Mouse (Mus musculus): Measurements from ENCODE around the gene Gad1. TPM values are rescaled to one million over a fixed set of nuclear protein-coding genes. Genes with fewer than 3 reads are reported as not detected.
"Not testable (repeated sequence)": the region's sequence is repeated elsewhere in the genome, so short reads cannot be mapped to it uniquely, and the experiment has no call there.

The Gad1 gene
- under 1 TPM in 2 of 3 experiments, not detected in 1; 0.25 to 0.35 TPM for polyA plus RNA-seq (2017; shearing (Covaris generic))

- ATAC-seq = no peak
Measured at GRCm38 (mm10) chr2:70552772-70553171, at the start of gene Gad1. Gene Gad1, plus strand, starts transcription at chr2:70553072.

DNA sequence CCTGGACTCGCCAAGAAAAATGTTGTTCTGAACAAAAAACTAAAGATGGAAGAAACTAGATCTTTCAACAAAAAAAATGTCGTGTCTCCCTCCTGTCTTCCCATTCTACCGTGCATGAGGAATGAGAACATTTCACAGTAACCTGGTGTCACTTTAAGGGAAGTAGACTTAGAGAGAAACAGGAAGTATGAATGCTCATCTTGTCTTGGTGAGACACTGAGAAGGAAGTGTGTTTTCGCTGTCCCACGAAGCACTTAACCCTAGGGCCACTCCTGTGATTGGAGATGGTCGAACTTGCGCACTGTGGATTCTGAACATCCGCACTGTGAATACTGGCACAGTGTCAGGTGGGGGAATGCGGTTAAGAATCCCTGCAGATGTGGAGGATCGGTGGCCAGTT is 49.4 kb upstream of the Gad1 start:
- no peak for ATAC-seq

DNA sequence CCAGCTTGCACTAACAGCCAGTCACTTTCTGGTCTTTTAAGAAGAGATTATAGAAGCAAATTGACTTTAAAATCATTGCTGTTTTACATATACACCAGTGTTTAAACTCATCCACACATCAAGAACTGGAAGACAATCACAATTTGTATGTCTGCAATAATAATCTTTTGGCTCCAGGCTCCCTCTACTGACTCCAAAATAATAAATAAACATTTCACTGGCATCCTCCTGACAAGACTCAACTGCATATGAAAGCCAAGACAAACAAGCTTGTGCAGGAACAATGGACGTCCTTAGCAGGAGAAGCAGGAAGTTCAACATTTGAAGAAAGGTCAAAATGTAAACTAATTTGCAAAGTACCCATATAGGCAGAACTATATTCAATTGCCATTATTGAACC is 47.6 kb upstream of the Gad1 start:
- no peak for ATAC-seq

GRCm38 (mm10) chr2:70505896-70506295 is 47.0 kb upstream of the Gad1 start:
- no peak for ATAC-seq

- ATAC-seq = no peak
Measured at GRCm38 (mm10) chr2:70506372-70506771, 46.5 kb upstream of the Gad1 start.

- ATAC-seq = no peak
Measured at GRCm38 (mm10) chr2:70508496-70508895, 44.4 kb upstream of the Gad1 start, which contains the start of gene Erich2. Gene Erich2, plus strand, starts transcription at chr2:70508819.

DNA sequence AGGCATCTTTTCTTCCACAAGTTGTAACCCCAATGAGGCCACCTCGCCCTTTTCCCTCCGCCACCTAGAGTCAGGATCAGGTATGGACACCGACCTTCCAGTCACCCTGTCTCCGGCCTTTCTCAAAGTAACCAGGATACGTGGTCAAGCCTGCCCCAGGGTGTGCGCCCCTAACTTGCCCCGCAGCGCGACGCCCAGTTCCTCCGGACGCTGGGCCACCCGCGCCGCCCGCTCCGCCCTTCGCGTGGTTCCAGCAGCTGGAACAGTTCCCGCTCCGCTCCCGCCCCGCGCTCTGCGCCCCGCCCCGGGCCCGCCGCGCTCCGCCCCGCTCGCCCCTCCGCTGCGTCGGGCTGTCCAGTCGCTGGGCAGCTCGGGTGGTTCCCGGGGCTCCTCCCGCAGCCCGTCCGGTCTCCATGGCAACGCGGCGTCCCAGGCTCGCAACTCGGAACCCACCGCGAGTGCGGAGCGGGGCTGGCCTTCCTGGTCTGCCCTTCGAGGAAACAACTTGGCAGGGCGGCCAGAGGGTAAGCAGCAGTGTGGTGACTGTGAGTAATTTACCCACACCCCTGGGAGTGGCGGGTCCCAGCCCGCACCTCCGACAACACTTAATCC is 43.7 kb upstream of the Gad1 start:
- ATAC-seq = no peak

GRCm38 (mm10) chr2:70538283-70538682 is 14.6 kb upstream of the Gad1 start:
- not testable (repeated sequence) for ATAC-seq

DNA sequence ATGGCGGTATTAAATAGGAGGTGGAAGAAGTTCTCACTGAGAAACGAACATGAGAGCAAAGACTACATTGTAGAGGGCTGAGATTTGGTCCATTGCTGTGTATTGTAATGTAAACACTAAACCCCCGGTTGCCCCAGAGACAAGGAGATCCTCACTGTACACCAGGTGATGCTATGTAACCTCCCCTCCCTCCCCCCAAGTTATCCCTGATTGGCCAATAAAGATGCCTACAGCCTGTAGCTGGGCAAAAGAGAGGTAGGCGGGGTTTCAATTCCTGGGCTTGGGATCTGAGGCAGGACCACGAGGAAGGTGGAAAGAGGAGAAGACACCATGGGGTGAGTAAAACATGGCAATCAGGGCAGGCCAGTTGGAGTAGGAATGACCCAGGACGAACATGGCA is 2.2 kb upstream of the Gad1 start:
- ATAC-seq = no peak

DNA sequence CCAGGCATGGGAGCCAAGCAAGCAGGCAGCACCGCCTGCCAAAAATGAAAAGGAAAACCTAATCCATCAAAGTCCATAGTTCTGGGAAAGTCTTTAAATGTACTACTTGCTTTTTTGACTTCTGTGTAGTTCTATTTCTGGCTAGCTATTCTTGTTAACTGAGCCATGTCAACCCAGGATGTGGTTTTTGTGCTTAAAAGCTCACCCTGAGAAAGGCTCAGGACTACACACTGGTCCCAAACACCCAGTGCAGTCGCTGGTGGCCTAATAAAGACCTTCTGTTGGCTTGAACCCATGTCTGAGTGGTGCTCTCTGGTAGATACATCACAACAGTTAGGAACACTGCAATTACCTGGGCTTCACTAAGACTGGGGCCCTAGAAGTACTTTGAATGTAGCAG is 1.4 kb upstream of the Gad1 start:
- ATAC-seq = no peak

DNA sequence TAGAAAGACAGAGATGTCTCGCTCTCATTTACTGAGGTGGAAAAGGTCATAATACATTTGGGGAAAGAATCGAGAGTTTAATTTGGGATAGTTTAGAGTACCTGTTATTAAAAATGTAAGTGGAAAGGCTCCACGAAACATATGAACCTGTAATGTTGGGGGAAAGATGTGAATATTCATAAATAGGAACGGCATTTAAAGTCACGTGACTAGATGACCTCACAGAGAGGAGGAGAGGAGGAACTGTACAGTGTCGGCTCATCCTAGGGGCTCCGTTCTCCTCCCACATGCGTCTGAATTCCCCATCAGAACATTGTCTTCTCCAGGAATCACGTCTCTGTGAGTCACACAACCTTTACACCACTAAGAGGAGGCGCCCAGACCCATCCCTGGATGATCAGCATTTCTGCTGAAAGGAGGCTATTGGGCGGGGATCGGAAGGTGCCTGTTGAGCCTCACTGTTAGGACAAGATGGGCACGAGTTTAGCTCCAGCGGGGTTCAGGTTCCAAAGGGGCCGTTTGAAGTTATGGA is 739 bp upstream of the Gad1 start:
- no peak for ATAC-seq

DNA sequence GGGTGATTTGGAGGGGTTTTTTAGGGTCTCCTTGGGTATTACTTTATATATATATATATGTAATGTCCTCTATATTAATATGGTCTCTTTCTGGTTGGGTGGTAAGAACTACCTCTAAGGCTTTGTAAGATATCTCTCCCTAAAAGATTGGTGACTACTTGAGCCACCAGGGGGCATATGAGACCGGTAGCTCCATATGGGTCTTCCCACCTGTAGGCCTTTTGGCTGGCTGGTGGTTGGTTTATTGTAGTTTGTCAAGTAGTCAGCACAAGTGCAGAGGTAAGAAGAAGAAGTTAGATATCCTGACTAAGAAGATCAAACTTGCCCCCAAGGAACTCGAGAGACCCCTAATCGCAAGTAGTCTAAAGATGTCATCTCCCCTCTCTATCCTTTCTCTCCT is 954 bp downstream of the Gad1 start:
- ATAC-seq = no peak

DNA sequence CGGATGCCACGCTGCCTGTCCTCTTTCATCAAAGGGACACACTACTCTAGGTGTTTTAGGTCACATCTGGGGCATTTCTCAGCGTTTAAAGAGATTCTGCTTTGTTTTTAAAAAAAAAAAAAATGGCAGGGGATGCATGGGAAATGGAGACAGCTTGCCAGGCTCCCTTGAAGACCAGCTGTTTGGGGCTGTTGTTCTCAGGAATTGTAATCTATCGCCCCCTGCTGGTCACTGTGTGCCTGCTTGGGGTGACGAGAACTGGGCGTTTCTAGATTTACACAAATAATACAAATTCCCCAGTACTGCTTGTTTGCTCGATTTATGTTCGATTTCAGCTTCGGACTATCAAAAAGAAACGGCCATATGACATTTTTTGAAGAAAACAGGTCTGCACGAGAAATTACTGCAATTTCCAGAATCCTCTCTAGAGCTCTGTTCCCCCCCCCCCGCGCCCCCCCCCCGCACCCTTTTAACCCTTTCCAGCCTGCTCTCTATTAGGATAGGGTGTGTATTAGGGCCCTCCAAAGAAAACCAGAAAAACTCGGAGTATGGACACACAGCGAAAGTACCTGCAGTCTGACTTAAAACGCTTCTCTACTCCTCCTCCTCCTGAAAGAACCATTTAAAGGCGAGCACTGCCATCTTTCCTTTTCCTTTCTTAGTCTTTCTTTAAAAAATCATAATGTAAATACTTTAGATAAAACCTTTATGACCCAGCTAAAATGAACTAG is 5.4 kb downstream of the Gad1 start:
- ATAC-seq = peak; percentile 58

DNA sequence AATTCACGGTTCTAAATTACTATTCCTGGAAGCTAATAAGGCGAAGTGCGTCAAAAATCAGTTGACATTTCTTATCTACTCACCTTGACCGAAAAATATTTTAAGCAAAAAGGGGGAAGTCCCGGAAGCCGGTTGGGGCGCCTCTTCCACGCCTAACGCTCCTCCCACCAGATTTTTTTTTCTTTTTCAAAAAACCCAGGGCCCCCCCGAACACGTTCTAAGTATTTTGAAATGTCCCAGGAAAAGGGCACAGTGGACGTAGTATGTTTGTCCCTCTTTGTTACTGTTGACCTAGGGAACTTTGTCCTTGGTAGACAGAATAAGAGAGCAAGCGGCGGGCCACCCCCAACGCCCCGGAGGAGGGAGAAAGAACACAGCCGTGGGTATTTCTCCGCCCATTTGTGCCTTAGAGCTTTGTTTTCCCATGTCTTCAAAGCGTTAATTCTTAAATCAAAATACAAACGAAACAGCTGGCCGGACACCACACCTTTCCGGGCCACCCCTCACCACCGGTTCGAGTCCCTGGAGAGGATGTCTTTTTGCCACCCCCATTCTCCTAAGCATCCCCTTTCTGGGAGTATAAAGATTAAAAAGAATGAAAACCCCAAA is 6.1 kb downstream of the Gad1 start:
- ATAC-seq = peak; percentile 50

GRCm38 (mm10) chr2:70559520-70559919 is 6.6 kb downstream of the Gad1 start:
- ATAC-seq = peak; percentile 76

GRCm38 (mm10) chr2:70561077-70561795 is 8.4 kb downstream of the Gad1 start:
- ATAC-seq = no peak

- no peak for ATAC-seq
Measured at GRCm38 (mm10) chr2:70562011-70562491, 9.2 kb downstream of the Gad1 start.

- ATAC-seq = no peak
Measured at GRCm38 (mm10) chr2:70562611-70562980, 9.7 kb downstream of the Gad1 start.

GRCm38 (mm10) chr2:70562981-70563671 is 10.3 kb downstream of the Gad1 start:
- no peak for ATAC-seq

GRCm38 (mm10) chr2:70563721-70564645 is 11.1 kb downstream of the Gad1 start:
- no peak for ATAC-seq

All from inflammation-experienced regulatory T-cells, adult 6 months (primary cell).